Mouse (Mus musculus): ENCODE data around the gene Glis3. TPM values are rescaled to one million over a fixed set of nuclear protein-coding genes. Genes with fewer than 3 reads are reported as not detected.

Glis3 gene
- total RNA-seq, 1 experiment = 3.3 TPM

DNA sequence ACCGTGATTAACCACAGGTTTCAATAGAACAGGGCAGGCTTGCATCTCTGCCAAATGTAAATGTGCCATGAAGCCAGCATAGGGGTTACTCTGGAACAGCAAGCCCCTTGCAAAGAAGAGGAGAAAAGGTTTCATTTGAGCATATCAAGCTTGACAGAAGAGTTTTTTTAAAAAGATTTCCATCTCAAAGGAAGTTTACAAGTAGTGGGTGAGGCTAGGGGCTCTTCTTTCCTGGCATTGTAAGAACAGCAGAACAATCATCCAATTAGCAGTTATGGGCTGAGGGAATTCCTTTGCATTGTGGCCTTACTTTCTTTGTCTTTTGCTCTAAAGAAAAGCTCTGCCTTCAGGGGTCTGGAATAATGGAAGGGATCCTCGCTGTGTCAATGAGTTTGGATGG is 113.3 kb downstream of the Glis3 start:
- in situ Hi-C loops (cut with MboI; ENCODE audit: low sequenced_read_pairs in 2 of 2, unreplicated experiment in 2 of 2) = no loop called here
- no peaks in the 10 kb centered on the region for H3K9me3 ChIP-seq (ENCODE audit: control insufficient read depth, insufficient read depth, low read depth, low read length)
- H3K9ac ChIP-seq (ENCODE audit: insufficient read depth, low read depth, low read length, poor library complexity, severe bottlenecking) = no peak overlapping the region
- peak overlapping the region; percentile 44; the same call in 1 of the 2 replicates for H3K27ac ChIP-seq (ENCODE audit: insufficient read depth, low read depth, low read length, poor library complexity, severe bottlenecking)
- peaks cover 0 to 20% of the 10 kb centered on the region in 2 experiments; a peak in 2 of 4 replicates for H3K4me1 ChIP-seq (ENCODE audit: control insufficient read depth in 2 of 2, insufficient read depth in 2 of 2, low read length in 2 of 2, poor library complexity in 1 of 2)
- TF ChIP-seq HCFC1 (IDR thresholded peaks at IDR 0.05; ENCODE audit: borderline replicate concordance, insufficient read depth, low read length) = no peak
- peak; percentile 87 for TF ChIP-seq ZNF384 (IDR thresholded peaks at IDR 0.05; ENCODE audit: low read depth, low read length)
- H3K4me3 ChIP-seq (ENCODE audit: insufficient read depth in 1 of 2, low read depth in 1 of 2, low read length in 2 of 2, poor library complexity in 1 of 2, severe bottlenecking in 1 of 2) = no peak overlapping the region
- peak; percentile 48 for DNase-seq (ENCODE audit: low read depth, low spot score)
- no peaks in the 10 kb centered on the region for H3K36me3 ChIP-seq (ENCODE audit: control insufficient read depth, insufficient read depth, low read length, poor library complexity, severe bottlenecking)

- no peak for TF ChIP-seq HCFC1 (IDR thresholded peaks at IDR 0.05; ENCODE audit: borderline replicate concordance, insufficient read depth, low read length)
- no peak for TF ChIP-seq MAFK (IDR thresholded peaks at IDR 0.05; ENCODE audit: insufficient read depth, low read depth, low read length)
- no peak for TF ChIP-seq ZC3H11A (IDR thresholded peaks at IDR 0.05; ENCODE audit: borderline replicate concordance, low read depth, low read length)
- in situ Hi-C loops (cut with MboI; ENCODE audit: low sequenced_read_pairs in 2 of 2, unreplicated experiment in 2 of 2) = no loop called here
- DNase-seq (ENCODE audit: low read depth, low spot score) = no peak
- Histone ChIP-seq H3K9me3 (ENCODE audit: control insufficient read depth, insufficient read depth, low read depth, low read length) (no peaks in the 10 kb centered on the region), H3K36me3 (ENCODE audit: control insufficient read depth, insufficient read depth, low read length, poor library complexity, severe bottlenecking) (no peaks in the 10 kb centered on the region), H3K4me1 (ENCODE audit: control insufficient read depth in 2 of 2, insufficient read depth in 2 of 2, low read length in 2 of 2, poor library complexity in 1 of 2) (peaks cover 8 to 26% of the 10 kb centered on the region in 2 experiments; a peak in 3 of 4 replicates), H3K27ac (ENCODE audit: insufficient read depth, low read depth, low read length, poor library complexity, severe bottlenecking) (no peak overlapping the region), H3K4me3 (ENCODE audit: insufficient read depth in 1 of 2, low read depth in 1 of 2, low read length in 2 of 2, poor library complexity in 1 of 2, severe bottlenecking in 1 of 2) (no peak overlapping the region), H3K9ac (ENCODE audit: insufficient read depth, low read depth, low read length, poor library complexity, severe bottlenecking) (no peak overlapping the region)
Measured at GRCm38 (mm10) chr19:28561697-28562002, 118.2 kb downstream of the Glis3 start.

DNA sequence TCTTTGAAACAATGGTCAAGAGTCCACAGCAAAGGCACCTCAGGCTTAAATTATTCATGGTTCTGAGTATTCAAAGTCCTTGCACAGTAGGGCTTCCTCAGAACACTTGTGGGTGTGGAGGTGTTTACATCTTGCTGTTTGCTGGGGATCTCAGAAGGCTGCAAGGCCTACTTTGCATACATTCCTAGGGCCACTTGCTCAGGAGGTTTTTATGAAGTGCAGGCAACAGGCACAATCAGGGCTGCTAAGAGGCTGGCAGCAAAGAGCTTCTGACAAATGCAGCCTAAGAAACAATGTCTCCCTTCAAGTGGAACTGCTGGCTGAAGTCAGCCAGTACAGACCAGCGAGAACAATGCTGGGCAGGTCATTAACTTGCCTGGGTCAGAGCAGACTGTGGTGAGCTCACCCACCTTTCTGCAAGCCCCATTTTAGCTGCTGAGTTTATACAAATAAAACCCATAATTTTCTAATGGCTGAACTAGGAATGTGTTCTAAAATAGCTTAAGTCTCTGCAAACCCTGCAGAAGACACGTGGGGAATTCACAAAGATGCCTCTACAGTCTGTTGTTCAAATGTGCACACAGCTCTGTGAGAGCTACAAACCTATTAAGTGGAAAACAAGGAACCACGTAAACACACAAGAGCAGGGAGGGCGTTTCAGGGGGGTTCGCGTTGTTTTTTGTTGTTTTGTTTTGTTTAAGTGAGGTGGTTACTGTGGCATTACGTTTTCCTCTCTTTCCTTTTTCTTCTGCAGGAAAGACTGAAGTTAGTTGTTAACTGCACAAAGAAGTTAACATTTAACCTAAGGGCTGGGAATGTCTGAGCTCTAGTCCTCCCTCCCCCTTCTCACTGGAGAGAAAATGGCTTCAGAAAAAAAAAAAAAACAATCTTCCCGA is 118.8 kb downstream of the Glis3 start:
- peaks cover 8 to 22% of the 10 kb centered on the region in 2 experiments; a peak in 3 of 4 replicates for H3K4me1 ChIP-seq (ENCODE audit: control insufficient read depth in 2 of 2, insufficient read depth in 2 of 2, low read length in 2 of 2, poor library complexity in 1 of 2)
- no peak overlapping the region for H3K9ac ChIP-seq (ENCODE audit: insufficient read depth, low read depth, low read length, poor library complexity, severe bottlenecking)
- in situ Hi-C loops (cut with MboI; ENCODE audit: low sequenced_read_pairs in 2 of 2, unreplicated experiment in 2 of 2) = no loop called here
- peak; percentile 75 for DNase-seq (ENCODE audit: low read depth, low spot score)
- TF ChIP-seq ZNF384 (IDR thresholded peaks at IDR 0.05; ENCODE audit: low read depth, low read length) (no peak), CHD2 (IDR thresholded peaks at IDR 0.05; ENCODE audit: low read depth, low read length) (0 out of 2 replicates have a peak, but pooled peaks have one; percentile 60)
- H3K4me3 ChIP-seq (ENCODE audit: insufficient read depth in 1 of 2, low read depth in 1 of 2, low read length in 2 of 2, poor library complexity in 1 of 2, severe bottlenecking in 1 of 2) = no peak overlapping the region
- no peaks in the 10 kb centered on the region for H3K9me3 ChIP-seq (ENCODE audit: control insufficient read depth, insufficient read depth, low read depth, low read length)
- no peaks in the 10 kb centered on the region for H3K36me3 ChIP-seq (ENCODE audit: control insufficient read depth, insufficient read depth, low read length, poor library complexity, severe bottlenecking)
- H3K27ac ChIP-seq (ENCODE audit: insufficient read depth, low read depth, low read length, poor library complexity, severe bottlenecking) = peak overlapping the region; percentile 54

GRCm38 (mm10) chr19:28559836-28560235 is 120.0 kb downstream of the Glis3 start:
- Histone ChIP-seq H3K4me3 (ENCODE audit: insufficient read depth in 1 of 2, low read depth in 1 of 2, low read length in 2 of 2, poor library complexity in 1 of 2, severe bottlenecking in 1 of 2) (no peak overlapping the region), H3K27ac (ENCODE audit: insufficient read depth, low read depth, low read length, poor library complexity, severe bottlenecking) (no peak overlapping the region), H3K36me3 (ENCODE audit: control insufficient read depth, insufficient read depth, low read length, poor library complexity, severe bottlenecking) (no peaks in the 10 kb centered on the region), H3K9ac (ENCODE audit: insufficient read depth, low read depth, low read length, poor library complexity, severe bottlenecking) (no peak overlapping the region), H3K4me1 (ENCODE audit: control insufficient read depth in 2 of 2, insufficient read depth in 2 of 2, low read length in 2 of 2, poor library complexity in 1 of 2) (peaks cover 8 to 26% of the 10 kb centered on the region in 2 experiments; a peak in 3 of 4 replicates), H3K9me3 (ENCODE audit: control insufficient read depth, insufficient read depth, low read depth, low read length) (no peaks in the 10 kb centered on the region)
- TF ChIP-seq CHD2 (IDR thresholded peaks at IDR 0.05; ENCODE audit: low read depth, low read length) = no peak
- no peak for TF ChIP-seq ZC3H11A (IDR thresholded peaks at IDR 0.05; ENCODE audit: borderline replicate concordance, low read depth, low read length)
- no peak for TF ChIP-seq HCFC1 (IDR thresholded peaks at IDR 0.05; ENCODE audit: borderline replicate concordance, insufficient read depth, low read length)
- no peak for TF ChIP-seq MAFK (IDR thresholded peaks at IDR 0.05; ENCODE audit: insufficient read depth, low read depth, low read length)
- no peak for TF ChIP-seq ZNF384 (IDR thresholded peaks at IDR 0.05; ENCODE audit: low read depth, low read length)
- DNase-seq (ENCODE audit: low read depth, low spot score) = no peak
- in situ Hi-C loops (cut with MboI; ENCODE audit: low sequenced_read_pairs in 2 of 2, unreplicated experiment in 2 of 2) = no loop called here

DNA sequence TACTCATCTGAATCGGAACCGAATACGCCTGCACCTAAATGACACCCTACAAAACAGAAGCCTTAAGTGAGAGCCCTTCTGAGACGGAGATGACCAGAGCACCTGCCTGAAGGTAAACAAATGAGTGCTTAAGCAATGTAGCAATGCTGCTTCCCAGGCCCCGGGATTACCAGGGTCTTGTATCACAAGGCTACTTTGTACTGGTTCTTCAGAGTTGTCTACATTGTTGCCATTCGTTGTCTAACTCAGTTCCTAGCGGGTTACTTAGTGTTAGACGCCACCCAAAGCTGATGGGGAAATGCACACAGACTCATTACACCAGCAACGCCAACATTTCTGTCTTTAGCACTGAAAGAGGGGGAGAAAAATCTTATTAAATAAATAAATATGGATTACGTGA is 120.5 kb downstream of the Glis3 start:
- DNase-seq (ENCODE audit: low read depth, low spot score) = no peak
- no peak overlapping the region for H3K9ac ChIP-seq (ENCODE audit: insufficient read depth, low read depth, low read length, poor library complexity, severe bottlenecking)
- no peak overlapping the region for H3K4me3 ChIP-seq (ENCODE audit: insufficient read depth in 1 of 2, low read depth in 1 of 2, low read length in 2 of 2, poor library complexity in 1 of 2, severe bottlenecking in 1 of 2)
- no peaks in the 10 kb centered on the region for H3K9me3 ChIP-seq (ENCODE audit: control insufficient read depth, insufficient read depth, low read depth, low read length)
- in situ Hi-C loops (cut with MboI; ENCODE audit: low sequenced_read_pairs in 2 of 2, unreplicated experiment in 2 of 2) = no loop called here
- no peak overlapping the region for H3K27ac ChIP-seq (ENCODE audit: insufficient read depth, low read depth, low read length, poor library complexity, severe bottlenecking)
- no peaks in the 10 kb centered on the region for H3K36me3 ChIP-seq (ENCODE audit: control insufficient read depth, insufficient read depth, low read length, poor library complexity, severe bottlenecking)
- TF ChIP-seq CHD2 (IDR thresholded peaks at IDR 0.05; ENCODE audit: low read depth, low read length) (no peak), ZC3H11A (IDR thresholded peaks at IDR 0.05; ENCODE audit: borderline replicate concordance, low read depth, low read length) (no peak), HCFC1 (IDR thresholded peaks at IDR 0.05; ENCODE audit: borderline replicate concordance, insufficient read depth, low read length) (no peak), ZNF384 (IDR thresholded peaks at IDR 0.05; ENCODE audit: low read depth, low read length) (no peak), MAFK (IDR thresholded peaks at IDR 0.05; ENCODE audit: insufficient read depth, low read depth, low read length) (no peak)
- peaks cover 8 to 26% of the 10 kb centered on the region in 2 experiments; a peak in 3 of 4 replicates for H3K4me1 ChIP-seq (ENCODE audit: control insufficient read depth in 2 of 2, insufficient read depth in 2 of 2, low read length in 2 of 2, poor library complexity in 1 of 2)

All from ES-E14 (cell line).